Mouse (Mus musculus) adrenal gland, adult 8-10 months (tissue): ENCODE measurements at regions not wholly inside any gene's neighbourhood (a gene's known extent, or its start where the extent isn't known, plus 50 kb on each side); places are given as distances from the start of the nearest gene placed in this dataset.

Experiments used
- DNase-seq: peaks from one replicate; pipeline ENCODE4 v3.0.0; 2022

DNA sequence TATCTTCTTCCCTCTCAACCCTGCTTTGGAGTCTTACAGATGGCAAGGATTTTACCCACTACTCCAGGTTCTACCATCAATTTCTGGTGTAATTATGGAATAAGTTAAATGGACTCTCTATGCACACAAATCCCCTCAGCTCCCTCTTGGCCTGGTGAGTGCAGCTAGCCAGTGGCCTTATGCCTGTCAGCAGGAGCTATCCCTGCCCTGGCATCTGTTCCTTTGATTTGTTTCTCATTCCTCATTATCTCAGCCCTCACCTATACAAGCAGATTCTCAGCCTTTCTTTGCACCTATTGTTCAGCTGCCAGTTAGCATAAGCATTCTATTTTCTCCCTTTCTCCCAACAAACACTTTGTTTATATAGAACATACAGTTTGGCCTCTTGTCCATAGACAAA, 150.3 kb downstream of the Rnf152 start:
- no peak for DNase-seq

DNA sequence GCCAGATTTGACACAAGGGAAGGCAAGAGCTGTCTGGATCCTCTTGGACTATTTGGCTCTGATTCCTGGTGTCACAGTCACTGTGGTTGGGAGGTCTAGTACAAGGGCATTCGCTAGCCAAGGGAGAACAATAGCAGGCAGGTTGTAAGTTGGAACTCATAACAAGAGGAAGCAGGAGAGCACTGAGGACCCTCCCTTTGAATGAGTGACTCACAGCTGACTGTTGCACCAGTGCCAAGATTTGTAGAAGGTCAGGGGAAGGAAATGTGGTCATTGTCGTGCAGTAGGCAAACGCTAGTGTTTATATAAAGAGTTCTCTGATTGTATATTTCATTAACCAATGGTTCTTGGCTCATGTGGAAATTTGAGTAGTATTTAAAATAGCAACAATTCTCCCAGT, 157.2 kb downstream of the Rnf152 start:
- DNase-seq = peak; percentile 27

DNA sequence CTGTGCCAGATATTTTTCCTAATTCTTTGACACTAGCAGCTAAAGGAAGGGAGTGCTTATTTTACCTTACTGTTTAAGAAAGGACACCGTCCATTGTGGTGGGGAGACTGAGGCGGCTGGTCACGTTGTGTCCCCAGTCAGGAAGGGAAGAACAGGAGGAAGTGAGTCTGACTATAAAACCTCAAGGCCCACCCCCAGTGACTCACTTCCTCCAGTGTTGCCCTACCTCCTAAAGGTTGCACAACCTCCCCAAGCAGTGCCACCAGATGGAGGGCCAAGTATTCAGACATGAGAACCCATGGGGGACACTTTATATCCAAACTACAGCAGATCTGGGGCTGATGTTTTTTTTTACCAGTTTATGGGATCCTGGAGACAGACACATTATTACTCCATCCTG, 165.4 kb downstream of the Rnf152 start:
- no peak for DNase-seq

DNA sequence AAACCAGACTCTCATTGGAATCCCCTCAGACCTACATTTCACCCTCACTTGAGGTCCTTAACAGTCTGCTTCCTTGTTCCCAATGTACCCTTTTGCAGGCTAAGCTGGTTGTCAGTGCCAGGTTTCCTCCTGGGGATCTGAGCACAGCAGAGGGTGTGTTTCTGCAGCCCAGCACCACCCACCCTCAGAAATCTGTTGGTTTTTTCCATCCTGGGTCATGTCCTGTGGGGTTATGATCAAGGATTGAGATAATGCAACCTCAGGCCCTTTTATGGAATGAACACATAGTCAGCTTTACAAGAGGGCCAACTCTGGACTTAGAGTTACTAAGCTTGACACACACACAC, 167.6 kb downstream of the Rnf152 start:
- no peak for DNase-seq

DNA sequence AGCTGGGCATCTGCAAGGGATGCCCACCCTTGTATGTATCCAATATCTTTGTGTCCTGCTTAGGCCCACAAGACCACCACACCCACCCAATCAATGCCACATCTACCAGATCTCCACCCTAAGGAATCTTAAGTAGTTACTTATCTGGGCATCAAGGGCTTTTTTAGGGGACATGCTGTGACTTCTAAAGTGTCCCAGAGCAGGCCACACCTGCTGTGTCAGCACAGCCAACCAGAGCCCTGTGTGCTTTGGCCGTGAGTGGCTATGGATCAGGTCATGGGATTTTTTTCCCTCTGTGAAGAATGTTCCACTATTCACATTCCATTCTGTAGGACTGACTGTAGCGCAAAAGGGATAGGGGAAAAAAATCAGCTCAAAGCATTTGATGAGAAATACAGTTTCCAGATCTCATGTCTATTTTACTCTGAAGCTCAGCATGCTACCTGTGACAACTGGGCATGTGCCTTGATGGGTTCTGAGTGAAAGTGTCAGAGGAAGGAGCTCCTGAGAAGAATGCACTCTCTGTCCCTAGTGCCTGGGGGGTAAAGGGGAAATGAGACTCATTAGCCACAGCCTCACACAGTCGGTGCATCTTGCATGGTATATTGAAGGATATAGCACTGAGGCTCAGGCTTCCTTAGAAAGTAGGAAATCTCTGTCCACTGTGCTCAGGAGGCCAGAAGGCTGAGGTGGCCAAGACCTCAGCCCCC, 168.1 kb downstream of the Rnf152 start:
- no peak for DNase-seq

DNA sequence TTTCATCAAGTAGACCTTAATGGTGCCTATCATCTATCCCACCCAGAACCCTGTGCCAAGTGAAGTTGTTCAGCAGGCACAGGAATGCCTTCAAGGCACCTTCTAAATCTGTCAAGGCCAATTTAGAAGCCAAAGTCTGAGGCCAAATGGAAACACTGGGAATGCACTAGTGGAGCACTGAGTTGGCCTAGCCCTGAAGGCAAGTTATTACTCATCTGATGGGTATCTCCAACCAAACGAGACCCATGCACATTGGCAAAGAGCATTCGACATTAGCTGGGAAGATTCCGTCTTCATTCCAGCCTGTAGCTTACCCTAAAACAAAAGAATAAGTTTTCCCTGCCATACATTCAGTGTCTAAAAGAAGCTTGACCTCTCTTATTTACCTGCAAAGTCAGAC, 172.0 kb downstream of the Rnf152 start:
- no peak for DNase-seq

DNA sequence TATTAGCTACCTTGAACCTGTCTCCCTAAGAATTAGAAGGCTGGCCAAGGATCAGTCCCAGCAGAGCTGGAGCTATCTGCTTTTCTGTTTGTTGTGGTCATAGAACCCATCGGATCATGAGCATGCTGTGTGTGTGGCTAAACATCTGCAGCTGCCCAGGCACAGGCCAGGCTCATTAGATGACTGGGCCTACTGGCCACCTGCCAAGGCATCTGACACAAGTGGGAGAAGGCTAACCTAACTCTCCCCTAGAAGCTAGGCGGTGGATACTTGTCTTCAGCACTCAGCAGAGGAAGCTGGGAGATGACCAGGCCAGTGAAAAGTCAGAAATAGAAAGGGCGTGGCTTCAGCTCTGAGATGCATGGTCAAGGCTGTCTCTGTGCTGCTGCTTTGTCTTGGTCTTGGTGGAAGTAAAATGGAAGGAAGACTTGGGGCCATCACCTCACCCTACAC, 177.1 kb downstream of the Rnf152 start:
- DNase-seq = peak; percentile 10

DNA sequence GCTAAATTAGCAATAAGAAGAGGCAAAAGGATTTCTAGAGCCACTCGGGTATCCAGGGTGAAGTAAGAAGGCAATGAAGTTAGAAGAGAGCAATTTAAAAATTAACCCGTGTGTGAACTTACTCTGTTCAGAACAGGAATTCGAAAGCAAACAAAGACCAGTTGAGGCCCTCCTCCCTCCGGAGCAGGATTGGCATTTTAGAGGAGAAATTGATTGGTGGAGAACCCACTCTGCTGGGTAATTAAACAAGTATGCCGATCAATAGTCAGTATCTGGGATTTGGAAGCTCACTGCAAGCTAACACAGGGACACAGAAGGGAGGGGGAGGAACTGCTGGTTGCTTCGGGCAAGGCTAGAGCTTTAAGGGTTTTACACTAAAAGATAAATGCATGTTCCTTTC, 177.7 kb downstream of the Rnf152 start:
- no peak for DNase-seq

DNA sequence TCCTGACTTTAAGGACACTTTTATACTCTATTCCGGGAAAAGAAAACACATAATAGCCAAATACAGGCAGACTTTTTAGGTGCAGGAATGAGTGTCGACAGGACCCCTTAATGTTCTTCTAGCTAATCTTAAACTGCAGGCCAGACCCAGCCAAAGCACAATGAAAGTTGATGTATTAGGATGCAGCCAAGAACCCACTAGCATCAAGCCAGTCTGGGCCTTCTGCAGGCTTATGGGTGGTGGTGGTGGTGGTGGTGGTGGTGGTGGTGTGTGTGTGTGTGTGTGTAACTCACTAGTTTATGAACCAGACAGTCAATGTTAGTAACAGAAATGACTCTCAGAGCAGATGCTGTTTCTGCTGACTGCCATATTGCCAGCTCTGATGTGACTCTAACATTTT, 178.6 kb downstream of the Rnf152 start:
- no peak for DNase-seq

DNA sequence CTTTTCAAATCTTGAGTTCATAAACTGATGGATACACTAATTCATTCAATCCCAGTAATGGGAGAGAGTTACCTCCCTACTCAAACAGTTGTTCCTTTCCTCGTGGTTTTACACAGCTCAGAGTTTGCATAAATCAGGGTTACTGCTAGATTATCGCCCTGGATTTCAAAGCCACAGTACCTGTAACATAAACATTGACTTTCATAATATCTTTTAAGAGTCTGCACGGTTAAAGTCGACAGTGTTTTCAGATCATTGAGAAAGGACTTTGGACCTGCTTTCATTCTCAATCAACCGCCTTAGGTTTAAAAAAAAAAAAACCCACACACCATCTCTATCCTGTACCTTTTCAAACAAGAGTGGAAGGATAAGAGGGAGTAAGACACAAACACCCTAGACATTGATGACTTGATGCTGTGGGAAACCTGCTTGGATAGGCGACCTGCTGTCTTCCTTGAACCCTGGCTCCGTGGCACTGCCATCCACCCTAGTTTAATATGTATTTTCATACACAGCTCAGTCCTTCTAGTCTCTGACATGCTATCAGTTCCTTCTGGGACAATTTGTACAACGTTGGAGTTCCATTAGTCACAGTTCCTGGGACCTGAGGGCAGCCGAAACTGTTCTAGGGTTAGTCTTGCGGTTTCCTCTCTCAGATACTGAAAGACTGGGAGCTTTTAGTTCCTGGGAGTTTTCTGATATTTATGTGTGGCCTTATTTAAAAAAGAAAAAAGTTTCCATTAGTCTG, 179.3 kb downstream of the Rnf152 start:
- DNase-seq = no peak

DNA sequence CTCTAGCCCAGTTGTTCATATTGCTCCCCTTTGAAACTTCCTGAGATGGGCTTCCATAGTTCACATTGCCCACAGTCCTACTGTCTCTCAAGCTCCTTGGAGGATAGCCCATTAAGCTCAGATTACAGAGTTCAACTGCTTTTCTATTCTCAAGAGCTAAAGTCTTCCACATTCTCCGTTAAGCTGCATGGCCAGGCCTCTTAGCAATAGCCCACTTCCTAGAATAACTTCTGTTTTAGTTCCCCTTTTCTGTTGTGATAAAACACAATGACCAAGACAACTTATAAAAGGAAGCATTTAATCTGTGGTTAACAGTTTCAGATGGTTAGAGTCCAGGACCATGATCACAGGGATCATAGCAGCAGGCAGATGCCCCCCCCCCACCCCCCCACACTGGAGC, 185.5 kb downstream of the Rnf152 start:
- DNase-seq = no peak

DNA sequence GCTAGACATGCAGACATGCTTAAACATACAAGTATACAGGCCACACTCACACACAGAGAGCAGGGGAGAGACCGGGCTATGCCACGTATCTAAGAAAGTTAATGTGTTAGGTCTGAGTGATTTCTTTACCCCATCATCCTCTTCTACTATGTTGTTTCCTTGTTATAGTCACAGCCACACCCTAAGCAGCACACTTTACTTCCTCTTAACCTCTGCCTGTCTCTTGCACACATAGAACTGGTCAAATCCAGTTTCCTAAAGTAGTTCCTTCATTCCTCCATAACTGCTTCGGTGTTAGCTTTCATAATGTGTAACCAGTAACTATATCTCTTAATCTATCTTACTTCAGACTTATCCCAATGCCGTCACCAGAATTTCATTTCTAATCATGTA, 186.4 kb downstream of the Rnf152 start:
- DNase-seq = no peak

DNA sequence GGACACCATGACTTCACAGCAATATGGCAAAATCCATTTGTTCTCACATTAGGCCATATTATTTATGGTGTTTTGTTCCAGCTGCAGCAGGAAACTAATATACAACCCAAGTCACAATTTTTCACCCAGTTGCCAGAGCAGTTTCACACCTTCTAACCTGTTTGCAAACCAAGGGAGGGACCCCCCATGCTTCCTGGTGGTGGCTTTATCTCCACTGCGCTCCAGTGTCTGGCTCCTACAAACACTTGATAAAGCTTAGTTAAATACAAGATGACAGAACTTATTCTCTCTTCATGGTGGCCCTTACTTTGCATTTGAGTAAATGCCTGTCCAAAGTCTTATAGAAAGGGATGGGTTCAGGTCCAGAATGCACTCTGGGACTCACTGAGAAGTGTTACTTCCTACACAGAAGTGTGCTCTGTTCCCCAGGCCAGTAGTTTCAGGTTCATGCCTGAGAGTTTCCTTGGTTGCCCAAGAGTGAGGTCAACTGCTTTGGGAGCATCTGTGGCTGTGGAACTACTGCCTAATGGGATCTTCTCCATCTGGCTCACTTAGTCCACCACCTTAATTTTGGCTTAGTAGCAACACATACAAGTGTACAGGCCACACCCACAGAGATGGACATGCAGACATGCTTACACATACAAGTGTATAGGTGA, 186.9 kb downstream of the Rnf152 start:
- DNase-seq = no peak

DNA sequence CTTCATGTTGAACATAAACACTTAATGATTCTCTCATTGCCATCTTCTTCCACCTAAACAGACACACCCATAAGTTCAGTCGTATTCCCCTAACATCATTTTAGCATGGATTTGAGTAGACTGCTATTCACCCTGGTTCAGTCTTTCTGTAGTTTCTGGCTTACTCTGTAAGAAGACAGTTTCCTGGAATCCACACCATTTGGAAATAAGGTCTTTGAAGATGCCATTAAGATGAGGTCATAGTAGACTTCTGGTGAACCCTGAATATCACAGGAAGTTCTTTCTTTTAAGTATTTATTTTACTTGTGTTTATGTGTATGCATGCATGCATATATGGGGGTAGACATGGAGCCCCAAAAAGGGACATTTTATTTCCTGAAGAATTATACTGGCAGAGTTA, 187.7 kb downstream of the Rnf152 start:
- DNase-seq = no peak

DNA sequence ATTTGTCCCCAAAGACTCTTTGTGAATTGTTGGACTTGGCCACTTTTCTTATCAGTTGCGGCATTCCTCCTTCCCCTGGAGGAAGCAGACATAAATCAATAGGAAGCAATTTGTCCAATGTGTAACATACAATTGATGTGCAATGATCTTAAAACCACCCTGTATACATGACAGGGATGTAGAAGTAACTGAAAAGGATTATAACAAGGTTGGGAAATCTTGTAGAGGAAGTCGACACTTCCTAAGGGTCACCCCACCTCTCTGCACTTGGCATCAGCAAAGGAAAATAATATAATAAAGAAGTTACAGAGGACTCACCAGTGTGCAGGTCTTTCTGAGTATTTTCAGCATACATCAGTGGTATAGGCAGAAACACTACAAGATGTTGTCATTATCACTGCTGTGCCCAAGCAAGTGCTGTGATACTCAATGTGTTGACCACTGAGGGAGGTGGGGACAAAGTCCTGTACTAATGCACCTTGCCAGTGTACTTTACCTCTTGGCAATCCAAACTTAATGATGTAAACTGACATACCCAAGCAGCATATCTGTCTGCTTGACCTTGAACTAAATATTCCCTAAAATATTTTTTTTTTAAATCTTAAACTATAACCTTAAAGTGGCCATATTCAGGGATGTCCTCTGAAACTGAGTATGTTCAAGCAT, 198.9 kb downstream of the Rnf152 start:
- DNase-seq = no peak

DNA sequence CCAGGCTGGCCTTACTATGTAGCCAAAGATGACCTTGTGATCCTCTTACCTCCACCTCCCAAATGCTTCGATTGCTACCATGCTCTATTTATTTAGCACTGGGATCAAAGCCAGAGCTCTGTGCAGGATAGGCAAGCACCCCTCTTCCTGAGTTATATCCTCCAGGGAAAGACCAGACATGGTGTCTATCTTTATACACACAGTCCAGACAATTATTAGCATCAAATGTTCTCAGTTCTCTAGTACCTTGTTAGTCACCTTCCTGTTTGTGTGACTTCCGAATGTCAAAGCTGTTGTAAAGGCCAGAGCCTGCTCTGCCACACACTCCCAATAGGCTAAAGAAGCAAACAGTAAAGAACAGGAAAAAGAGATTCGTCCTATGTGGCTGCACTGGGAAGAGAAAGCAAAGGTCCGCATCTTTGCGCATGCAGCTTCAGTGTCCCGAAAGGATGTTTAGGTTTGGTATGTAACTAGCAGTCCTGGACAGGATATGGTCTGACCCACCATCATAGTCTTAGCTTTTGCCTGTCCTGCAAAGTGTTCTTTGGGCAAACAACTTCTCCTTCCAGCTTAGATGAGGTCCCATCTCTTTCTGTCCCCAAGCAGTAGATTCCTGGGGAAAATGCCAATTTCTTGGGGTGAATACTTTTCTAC, 204.2 kb downstream of the Rnf152 start:
- DNase-seq = no peak

DNA sequence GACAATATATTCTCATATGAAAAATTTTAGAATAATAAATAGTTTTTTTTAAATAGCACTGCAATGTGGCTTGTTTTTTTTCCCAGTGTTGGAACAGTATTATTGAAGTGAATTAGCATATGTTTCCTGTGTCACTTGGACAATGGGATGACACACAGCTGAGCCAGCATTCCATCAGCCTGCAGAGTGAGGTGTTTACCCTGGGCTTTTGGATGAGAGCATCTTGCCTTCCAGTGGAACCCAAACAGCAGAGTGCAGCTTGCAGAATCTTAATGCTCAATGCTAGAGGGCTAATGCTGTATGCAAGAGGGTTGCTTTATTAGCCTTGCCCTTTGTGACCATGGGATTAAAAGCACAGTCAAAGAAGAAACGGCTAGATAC, 205.1 kb downstream of the Rnf152 start:
- no peak for DNase-seq

DNA sequence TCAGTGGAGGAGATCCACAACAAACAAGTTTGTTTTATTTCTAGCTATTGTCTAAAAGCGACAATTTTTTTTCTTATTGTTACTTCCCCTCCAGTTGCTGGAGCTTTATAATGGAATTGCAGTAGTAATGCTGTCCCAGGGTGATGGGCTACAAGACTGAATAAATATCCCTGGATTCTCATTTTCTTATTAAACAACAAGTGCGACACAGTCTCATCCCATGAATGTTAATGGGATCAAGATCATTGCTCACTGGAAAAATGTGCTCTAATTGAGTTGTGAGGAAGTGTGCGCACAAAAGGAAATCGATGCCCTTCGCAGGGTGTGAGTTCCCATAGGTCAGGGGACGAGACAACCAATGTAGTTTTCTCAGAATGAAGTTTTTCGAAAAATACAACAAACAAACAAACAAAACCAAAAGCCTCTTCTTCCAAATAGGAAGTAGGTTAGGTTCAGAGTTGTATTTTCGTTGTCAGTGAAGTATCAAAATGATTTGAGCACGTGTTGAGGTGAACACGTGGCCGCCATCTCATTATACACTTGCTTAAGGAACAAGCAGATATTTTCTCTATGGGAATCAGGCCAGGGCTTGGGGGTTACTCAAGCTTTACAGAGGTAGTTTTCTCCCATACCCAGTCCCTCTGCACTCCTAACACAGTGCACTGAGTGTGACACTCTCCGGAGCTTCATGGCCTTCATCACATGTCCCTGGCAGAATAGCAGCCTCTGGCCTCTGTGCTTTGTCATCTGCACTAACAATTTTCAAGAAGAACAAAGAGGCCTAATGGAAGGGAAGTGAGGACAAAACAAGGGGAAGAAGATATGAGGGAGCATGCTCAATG, 205.7 kb downstream of the Rnf152 start:
- no peak for DNase-seq

DNA sequence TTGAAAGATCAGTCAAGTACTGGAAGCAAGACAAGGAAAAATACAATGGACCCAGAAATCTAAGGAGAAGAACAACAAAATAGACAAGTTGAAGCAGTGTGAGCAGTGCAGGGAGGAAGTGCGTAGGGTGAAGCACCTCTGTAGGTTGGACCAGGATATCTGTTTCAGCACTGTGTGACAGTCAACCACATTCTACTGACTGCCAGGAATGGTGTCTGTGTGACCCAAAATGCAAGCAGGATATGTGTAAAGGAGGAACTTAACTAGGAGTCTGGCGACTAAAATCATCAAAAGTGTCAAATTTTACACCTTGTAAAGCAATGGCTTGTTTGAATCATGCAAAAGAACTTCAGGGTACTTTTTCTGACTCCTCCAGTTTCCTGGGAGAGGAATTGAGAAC, 207.7 kb downstream of the Rnf152 start:
- no peak for DNase-seq

DNA sequence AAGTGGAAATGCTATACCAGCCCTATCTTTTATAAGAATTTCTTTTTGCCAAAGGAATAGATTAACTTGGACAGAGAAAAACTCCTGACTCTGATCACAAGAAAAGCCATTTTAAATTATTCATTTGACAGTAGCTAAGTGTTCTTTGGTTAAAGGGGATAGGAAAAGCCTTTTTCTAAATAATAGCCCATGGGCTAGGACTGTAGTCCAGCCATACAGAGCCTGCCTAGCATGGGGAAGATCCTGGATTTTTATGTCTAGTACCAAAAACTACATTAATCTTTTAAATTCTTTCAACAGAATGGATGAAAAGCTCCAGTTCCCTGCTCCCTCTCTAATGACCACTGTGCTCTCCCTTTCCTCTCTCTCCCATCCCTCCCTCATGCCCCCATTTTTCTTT, 208.5 kb downstream of the Rnf152 start:
- DNase-seq = no peak

DNA sequence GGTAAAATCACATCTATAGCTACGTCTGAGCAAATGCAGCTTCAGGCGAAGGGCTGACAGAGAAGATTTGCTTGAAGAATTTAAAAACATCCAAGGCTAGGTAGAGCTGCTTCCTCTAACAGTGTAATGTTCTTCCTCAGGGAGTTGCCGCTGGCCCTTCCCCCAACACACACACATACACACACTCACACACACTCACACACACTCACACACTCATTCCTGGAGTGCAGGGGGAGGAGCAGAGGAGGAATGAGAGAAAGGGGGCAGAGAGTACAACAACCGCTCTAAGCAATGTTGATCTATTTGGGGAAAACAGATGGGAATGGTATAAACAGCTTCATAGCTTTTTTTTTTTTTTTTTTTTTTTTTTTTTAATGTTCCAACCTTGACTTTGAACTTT, 232.6 kb downstream of the Rnf152 start:
- no peak for DNase-seq

DNA sequence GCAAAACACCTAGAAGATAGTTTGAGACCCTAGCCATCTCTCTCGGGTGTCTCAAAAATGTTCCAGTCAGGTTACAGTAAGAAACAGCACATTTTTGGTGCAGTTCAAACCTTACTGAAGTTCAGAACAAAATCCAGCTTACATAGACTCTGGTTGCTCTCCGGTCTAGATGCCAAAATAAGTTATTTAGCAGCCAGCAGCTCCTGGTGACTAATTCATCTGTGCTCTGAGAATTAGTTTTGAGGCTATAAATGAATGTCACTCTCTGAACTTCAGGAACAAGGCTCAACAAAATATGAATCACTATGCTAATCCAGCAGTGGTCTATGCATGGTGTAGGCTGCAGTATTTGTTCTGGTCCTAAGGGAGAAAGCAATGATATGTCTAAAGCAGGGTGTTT, 238.6 kb downstream of the Rnf152 start:
- DNase-seq = no peak
